Mouse (Mus musculus) left cerebral cortex, postnatal 10 days (tissue): ENCODE data around the gene Foxq1. TPM values are rescaled to one million over a fixed set of nuclear protein-coding genes. Genes with fewer than 3 reads are reported as not detected.

ENCODE experiments used
- DNase-seq, 2 experiments: peaks; one replicate each; pipeline ENCODE4 v3.0.0; 2021 to 2022; ENCODE audit warnings: low spot score in 2 of 2, mixed read lengths in 1 of 2; ENCODE audit errors: extremely low spot score in 1 of 2
- intact Hi-C: fragments of 180-260 bp; cut with DNase I; formaldehyde crosslinking; loops from one replicate; pipeline ENCODE4 v1.15.1; 2025
- total RNA-seq, 2 experiments: library from RNA; stranded (reverse); gene quantifications; 2 replicates each; pipeline ENCODE4 v1.2.3; 2021

The Foxq1 gene
- total RNA-seq = 1 to 10 TPM; 3.5 to 3.7 TPM

- intact Hi-C loops = loop anchor here (5.0 to 10.0 kb wide), 2 partner anchors 61 to 351 kb away; no protein-coding TSS in a partner anchor
- no peak for DNase-seq
These were observed at the start of gene Foxq1 for GRCm38 (mm10) chr13:31555834-31556233. Gene Foxq1 (plus strand): TSS chr13:31556134.

- intact Hi-C loops = no loop called here
These were observed 49.3 kb upstream of the Foxq1 start for GRCm38 (mm10) chr13:31506494-31507167.

GRCm38 (mm10) chr13:31515261-31515660, 40.7 kb upstream of the Foxq1 start:
- no peak for DNase-seq
- intact Hi-C loops = no loop called here

More at GRCm38 (mm10) chr13:31506494-31507167, 49.3 kb upstream of the Foxq1 start:
- DNase-seq = peak in 1 of 2 experiments; percentile 61

- DNase-seq = peak; percentile 11 to 24
- intact Hi-C loops = no loop called here
These were observed 37.5 kb upstream of the Foxq1 start for GRCm38 (mm10) chr13:31518411-31518886.

- intact Hi-C loops = no loop called here
- DNase-seq = no peak
These were observed 37.0 kb upstream of the Foxq1 start for GRCm38 (mm10) chr13:31518971-31519370.

- intact Hi-C loops = no loop called here
- no peak for DNase-seq
These were observed 31.0 kb upstream of the Foxq1 start for GRCm38 (mm10) chr13:31524976-31525375.

- no peak for DNase-seq
- intact Hi-C loops = no loop called here
These were observed 24.7 kb upstream of the Foxq1 start for GRCm38 (mm10) chr13:31531186-31531585.

GRCm38 (mm10) chr13:31531651-31532061, 24.3 kb upstream of the Foxq1 start:
- peak in 1 of 2 experiments; percentile 45 for DNase-seq
- intact Hi-C loops = no loop called here

GRCm38 (mm10) chr13:31534726-31535125, 21.2 kb upstream of the Foxq1 start:
- intact Hi-C loops = no loop called here
- no peak for DNase-seq

- intact Hi-C loops = no loop called here
These were observed 12.9 kb upstream of the Foxq1 start for GRCm38 (mm10) chr13:31543021-31543420.

GRCm38 (mm10) chr13:31546784-31547183, 9.2 kb upstream of the Foxq1 start:
- intact Hi-C loops = no loop called here
- no peak for DNase-seq

More at GRCm38 (mm10) chr13:31543021-31543420, 12.9 kb upstream of the Foxq1 start:
- DNase-seq = no peak

- DNase-seq = no peak
- intact Hi-C loops = no loop called here
These were observed 8.7 kb upstream of the Foxq1 start for GRCm38 (mm10) chr13:31547204-31547603.

GRCm38 (mm10) chr13:31547610-31548009, 8.3 kb upstream of the Foxq1 start:
- intact Hi-C loops = no loop called here
- DNase-seq = no peak

GRCm38 (mm10) chr13:31556964-31557767, 1.2 kb downstream of the Foxq1 start:
- intact Hi-C loops = loop anchor here (5.0 to 10.0 kb wide), 2 partner anchors 60 to 352 kb away; no protein-coding TSS in a partner anchor
- no peak for DNase-seq

GRCm38 (mm10) chr13:31557768-31558520, 2.0 kb downstream of the Foxq1 start:
- DNase-seq = peak in 1 of 2 experiments; percentile 88
- intact Hi-C loops = loop anchor here (5.0 to 10.0 kb wide), 2 partner anchors 59 to 353 kb away; no protein-coding TSS in a partner anchor

- intact Hi-C loops = loop anchor here (5.0 to 10.0 kb wide), 2 partner anchors 59 to 354 kb away; no protein-coding TSS in a partner anchor
- peak in 1 of 2 experiments; percentile 48 for DNase-seq
These were observed 2.8 kb downstream of the Foxq1 start, which contains the start of gene A530084C06Rik for GRCm38 (mm10) chr13:31558521-31559418. Gene A530084C06Rik (minus strand): TSS chr13:31559333.

- intact Hi-C loops = loop anchor here (5.0 to 10.0 kb wide), 2 partner anchors 58 to 355 kb away; no protein-coding TSS in a partner anchor
- peak in 1 of 2 experiments; percentile 69 for DNase-seq
These were observed 3.6 kb downstream of the Foxq1 start for GRCm38 (mm10) chr13:31559419-31560144.
